Mouse (Mus musculus): ENCODE results near the gene Lgals12.

- no peak for TF ChIP-seq POLR2A (IDR thresholded peaks at IDR 0.05; ENCODE audit: insufficient read length, low read depth)
- no peak for TF ChIP-seq TCF12 (IDR thresholded peaks at IDR 0.05; ENCODE audit: insufficient read depth, poor library complexity, severe bottlenecking)
These were observed 37.3 kb downstream of the Lgals12 start for GRCm38 (mm10) chr19:7569650-7570049.

Data from myocyte (in vitro differentiated cells).